Mouse (Mus musculus): Measurements from ENCODE around the gene Prickle1. TPM values are rescaled to one million over a fixed set of nuclear protein-coding genes. Genes with fewer than 3 reads are reported as not detected.

The Prickle1 gene
- polyA plus RNA-seq, 1 experiment = 16.1 TPM

DNA sequence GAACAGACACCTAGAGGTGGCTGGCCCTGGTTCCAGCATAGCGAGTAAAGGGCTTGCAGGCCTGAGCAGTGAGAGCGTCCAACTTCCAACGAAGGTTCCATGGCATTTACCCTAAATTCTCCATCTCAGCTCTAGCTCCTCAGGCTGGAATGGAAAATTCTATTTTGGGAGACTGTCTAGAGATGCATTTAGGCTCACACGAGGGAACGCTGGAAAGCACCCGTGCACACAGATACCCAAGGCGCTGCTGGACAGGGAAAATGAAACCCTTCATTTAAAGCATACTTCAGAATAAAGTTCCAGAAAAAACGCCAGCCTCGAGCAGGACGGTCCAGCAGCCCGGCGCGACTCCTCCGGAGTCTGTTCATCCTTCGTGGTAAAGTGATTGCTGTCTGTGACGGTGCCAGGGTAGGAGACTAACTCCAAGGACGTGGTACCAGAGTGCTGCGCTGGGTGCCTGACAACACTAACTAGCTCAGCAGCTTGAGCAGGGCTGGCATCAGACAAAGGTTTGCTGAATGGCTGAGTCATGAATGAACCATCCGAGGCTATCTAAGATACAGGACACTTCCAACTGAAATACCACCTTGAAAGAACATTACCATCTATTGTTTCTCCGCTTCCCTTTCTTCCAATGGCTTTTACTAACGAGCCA, 57.0 kb downstream of the Prickle1 start:
- Histone ChIP-seq H3K4me3 (replicated peaks; ENCODE audit: insufficient read depth, low read depth, low read length) (no peak overlapping the region), H3K4me1 (ENCODE audit: control insufficient read depth, insufficient read depth, low read length) (no peaks in the 10 kb centered on the region), H3K27me3 (ENCODE audit: control insufficient read depth, insufficient read depth, low read length) (no peaks in the 10 kb centered on the region), H3K27ac (ENCODE audit: insufficient read depth, low read length) (no peak overlapping the region)
- TF ChIP-seq POLR2A (IDR thresholded peaks at IDR 0.05; ENCODE audit: borderline replicate concordance, insufficient read depth, low read length) (no peak), CTCF (IDR thresholded peaks at IDR 0.05; ENCODE audit: borderline replicate concordance, insufficient read depth, low read depth, low read length) (no peak)
- 91% methylated on average over 21 of the region's 21 CpGs for WGBS
- no peak for DNase-seq

DNA sequence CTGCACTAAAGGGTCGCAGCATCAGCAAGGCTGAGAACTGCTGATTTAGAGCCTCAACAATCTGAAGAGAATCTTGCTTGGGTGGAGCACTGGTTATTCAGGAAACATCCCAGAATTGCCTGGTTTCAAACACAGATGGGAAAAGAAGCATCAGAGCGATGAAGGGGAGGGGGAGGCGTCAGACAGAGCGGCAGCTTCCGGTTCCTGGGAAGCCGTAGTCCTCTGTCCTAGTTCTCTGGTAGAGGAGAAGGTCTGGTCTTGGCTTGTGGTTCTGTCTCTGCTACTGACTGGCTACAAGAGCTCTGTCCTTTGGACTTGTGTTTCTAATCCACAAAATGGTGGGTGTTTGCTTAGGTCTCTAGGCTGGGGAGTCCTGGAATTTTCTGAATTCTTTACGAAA, 57.9 kb downstream of the Prickle1 start:
- 94% methylated on average over 7 of the region's 7 CpGs for WGBS
- DNase-seq = no peak
- no peaks in the 10 kb centered on the region for H3K27me3 ChIP-seq (ENCODE audit: control insufficient read depth, insufficient read depth, low read length)
- H3K4me3 ChIP-seq (replicated peaks; ENCODE audit: insufficient read depth, low read depth, low read length) = no peak overlapping the region
- TF ChIP-seq POLR2A (IDR thresholded peaks at IDR 0.05; ENCODE audit: borderline replicate concordance, insufficient read depth, low read length) = no peak
- no peak for TF ChIP-seq CTCF (IDR thresholded peaks at IDR 0.05; ENCODE audit: borderline replicate concordance, insufficient read depth, low read depth, low read length)
- H3K27ac ChIP-seq (ENCODE audit: insufficient read depth, low read length) = no peak overlapping the region
- H3K4me1 ChIP-seq (ENCODE audit: control insufficient read depth, insufficient read depth, low read length) = no peaks in the 10 kb centered on the region

DNA sequence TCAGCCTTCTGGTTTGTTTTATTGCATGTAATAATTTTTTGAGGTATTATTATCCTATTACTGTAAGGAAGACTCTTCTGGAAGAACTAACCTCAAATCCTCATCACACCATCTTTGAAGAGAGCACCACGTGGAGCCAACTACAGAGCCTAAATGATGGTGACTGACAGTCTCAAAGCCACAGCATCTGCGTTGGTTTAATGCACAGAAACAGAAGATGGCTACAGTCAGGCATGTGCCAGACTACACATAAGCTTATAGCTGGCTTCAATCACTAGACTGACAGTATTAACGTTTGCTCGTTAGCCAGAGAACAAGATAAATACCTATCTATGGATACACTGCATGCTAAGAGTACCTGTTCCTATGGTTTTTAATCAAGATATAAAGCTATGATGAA, 59.5 kb downstream of the Prickle1 start:
- Histone ChIP-seq H3K4me1 (ENCODE audit: control insufficient read depth, insufficient read depth, low read length) (no peaks in the 10 kb centered on the region), H3K27me3 (ENCODE audit: control insufficient read depth, insufficient read depth, low read length) (no peaks in the 10 kb centered on the region; the same call in 1 of the 2 replicates), H3K4me3 (replicated peaks; ENCODE audit: insufficient read depth, low read depth, low read length) (no peak overlapping the region), H3K27ac (ENCODE audit: insufficient read depth, low read length) (no peak overlapping the region)
- no peak for DNase-seq
- no peak for TF ChIP-seq CTCF (IDR thresholded peaks at IDR 0.05; ENCODE audit: borderline replicate concordance, insufficient read depth, low read depth, low read length)
- no peak for TF ChIP-seq POLR2A (IDR thresholded peaks at IDR 0.05; ENCODE audit: borderline replicate concordance, insufficient read depth, low read length)
- WGBS = 89% methylated on average over 4 of the region's 4 CpGs

DNA sequence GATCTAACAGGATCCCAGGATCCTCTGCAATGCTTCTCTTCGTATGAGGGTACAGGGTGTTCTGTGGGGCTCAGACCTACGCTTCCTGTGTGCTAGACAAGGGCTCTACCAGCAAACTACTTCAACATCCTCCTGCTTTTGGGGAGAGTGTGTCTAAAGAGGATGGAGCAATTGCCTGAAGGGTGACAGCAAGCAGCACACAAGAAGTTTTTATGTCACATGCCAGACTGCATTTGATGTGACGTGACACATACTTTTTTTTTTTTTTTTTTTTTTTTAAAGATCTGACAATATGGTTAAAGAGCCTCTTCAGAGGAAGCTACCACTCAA, 65.0 kb downstream of the Prickle1 start:
- DNase-seq = no peak
- Histone ChIP-seq H3K4me3 (replicated peaks; ENCODE audit: insufficient read depth, low read depth, low read length) (no peak overlapping the region), H3K27ac (ENCODE audit: insufficient read depth, low read length) (no peak overlapping the region), H3K27me3 (ENCODE audit: control insufficient read depth, insufficient read depth, low read length) (no peaks in the 10 kb centered on the region; the same call in 1 of the 2 replicates), H3K4me1 (ENCODE audit: control insufficient read depth, insufficient read depth, low read length) (no peaks in the 10 kb centered on the region)
- 90% methylated on average over 3 of the region's 3 CpGs for WGBS
- no peak for TF ChIP-seq POLR2A (IDR thresholded peaks at IDR 0.05; ENCODE audit: borderline replicate concordance, insufficient read depth, low read length)
- no peak for TF ChIP-seq CTCF (IDR thresholded peaks at IDR 0.05; ENCODE audit: borderline replicate concordance, insufficient read depth, low read depth, low read length)

DNA sequence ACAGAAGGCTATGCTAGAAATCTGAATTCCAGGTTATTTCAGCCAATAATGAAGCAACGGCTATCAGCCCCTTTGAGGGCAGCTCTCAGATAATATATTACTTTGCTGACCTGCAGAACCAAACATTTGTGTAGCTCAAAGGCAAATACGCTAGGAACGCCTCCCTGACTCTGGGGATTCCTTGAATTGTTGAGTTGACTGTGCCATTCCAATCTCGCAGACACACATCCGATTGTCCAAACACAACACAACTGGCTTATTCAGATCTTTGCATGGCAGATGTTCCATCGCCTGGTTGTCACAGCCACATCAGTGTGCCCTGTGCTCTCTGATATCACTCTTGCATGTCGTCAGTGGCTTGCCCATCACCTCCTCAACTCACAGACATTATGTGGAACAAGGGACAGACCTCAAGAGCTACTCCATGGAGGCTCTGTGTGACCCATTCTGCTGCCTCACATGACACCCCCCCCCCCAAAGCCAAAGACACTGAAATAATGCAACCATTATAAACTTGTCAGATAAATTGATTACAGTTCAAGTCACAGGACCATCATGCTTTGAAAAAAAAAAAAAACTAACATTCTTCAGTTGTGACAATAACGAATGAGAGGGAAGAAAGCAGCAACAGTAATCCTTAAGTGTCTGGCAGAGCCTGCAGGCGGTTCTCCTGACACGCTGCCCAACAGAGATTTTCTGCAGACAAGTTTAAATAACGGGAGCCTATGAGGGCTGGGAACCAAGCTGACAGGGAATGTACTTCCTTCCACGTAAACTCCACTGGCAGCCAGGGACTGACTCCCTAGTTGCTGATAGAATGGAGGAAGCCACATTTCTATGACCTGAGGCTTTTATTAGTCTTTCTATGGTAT, 65.6 kb downstream of the Prickle1 start:
- Histone ChIP-seq H3K27ac (ENCODE audit: insufficient read depth, low read length) (no peak overlapping the region), H3K4me1 (ENCODE audit: control insufficient read depth, insufficient read depth, low read length) (no peaks in the 10 kb centered on the region), H3K4me3 (replicated peaks; ENCODE audit: insufficient read depth, low read depth, low read length) (no peak overlapping the region), H3K27me3 (ENCODE audit: control insufficient read depth, insufficient read depth, low read length) (no peaks in the 10 kb centered on the region; the same call in 1 of the 2 replicates)
- TF ChIP-seq CTCF (IDR thresholded peaks at IDR 0.05; ENCODE audit: borderline replicate concordance, insufficient read depth, low read depth, low read length) (no peak), POLR2A (IDR thresholded peaks at IDR 0.05; ENCODE audit: borderline replicate concordance, insufficient read depth, low read length) (no peak)
- DNase-seq = no peak
- 75% methylated on average over 12 of the region's 12 CpGs for WGBS

DNA sequence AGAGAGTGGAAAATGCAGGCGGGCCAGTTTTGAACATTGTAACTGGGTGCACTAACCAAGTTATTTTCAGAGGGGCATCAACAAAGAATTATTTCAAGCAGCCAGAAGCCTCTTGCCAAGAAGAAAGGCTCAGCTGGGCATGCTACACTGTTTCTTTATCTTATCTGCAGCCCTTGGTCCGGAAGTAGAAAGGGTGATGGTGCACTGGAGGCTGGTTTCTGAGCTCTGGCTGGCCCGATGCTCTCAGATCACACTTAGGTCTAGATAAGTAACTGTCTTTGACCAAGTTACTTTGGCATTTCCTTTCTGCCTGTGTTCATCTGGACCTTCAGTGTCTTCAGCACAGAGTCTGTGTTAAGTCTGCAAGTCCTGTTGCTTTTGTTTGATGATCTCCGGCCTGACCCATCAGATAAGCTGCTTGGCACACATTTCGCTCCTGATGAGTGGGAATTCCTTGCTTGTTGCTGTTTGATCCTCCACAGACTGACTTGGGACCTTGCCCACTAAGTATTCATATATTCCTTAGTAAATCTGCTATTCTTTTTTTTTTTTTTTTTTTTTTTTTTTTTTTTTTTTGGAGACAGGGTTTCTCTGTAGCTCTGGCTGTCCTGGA, 70.3 kb downstream of the Prickle1 start:
- no peak overlapping the region for H3K27ac ChIP-seq (ENCODE audit: insufficient read depth, low read length)
- 89% methylated on average over 5 of the region's 5 CpGs for WGBS
- TF ChIP-seq CTCF (IDR thresholded peaks at IDR 0.05; ENCODE audit: borderline replicate concordance, insufficient read depth, low read depth, low read length) (no peak), POLR2A (IDR thresholded peaks at IDR 0.05; ENCODE audit: borderline replicate concordance, insufficient read depth, low read length) (no peak)
- no peaks in the 10 kb centered on the region for H3K4me1 ChIP-seq (ENCODE audit: control insufficient read depth, insufficient read depth, low read length)
- no peak for DNase-seq
- no peaks in the 10 kb centered on the region for H3K27me3 ChIP-seq (ENCODE audit: control insufficient read depth, insufficient read depth, low read length)
- H3K4me3 ChIP-seq (replicated peaks; ENCODE audit: insufficient read depth, low read depth, low read length) = no peak overlapping the region

DNA sequence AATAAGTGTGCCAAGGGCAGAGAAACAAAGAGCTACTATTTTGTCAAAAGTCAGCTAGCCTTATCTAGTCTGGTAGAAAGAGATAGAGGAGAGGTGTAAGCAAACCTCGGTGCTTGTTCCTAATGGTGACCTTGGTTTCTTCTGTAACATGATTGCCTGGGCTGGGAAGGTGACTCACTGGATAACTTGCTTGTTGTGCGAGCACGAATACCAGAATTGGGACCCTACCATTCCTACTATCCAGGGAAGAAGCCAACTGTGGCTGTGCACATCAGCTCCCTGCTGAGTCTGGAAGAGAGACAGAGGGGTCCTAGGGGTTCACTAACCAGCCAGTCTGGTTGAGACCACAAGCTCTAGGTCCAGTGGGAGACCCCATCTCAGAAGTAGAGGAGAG, 73.9 kb downstream of the Prickle1 start:
- Histone ChIP-seq H3K27ac (ENCODE audit: insufficient read depth, low read length) (no peak overlapping the region), H3K27me3 (ENCODE audit: control insufficient read depth, insufficient read depth, low read length) (no peaks in the 10 kb centered on the region), H3K4me1 (ENCODE audit: control insufficient read depth, insufficient read depth, low read length) (no peaks in the 10 kb centered on the region), H3K4me3 (replicated peaks; ENCODE audit: insufficient read depth, low read depth, low read length) (no peak overlapping the region)
- 75% methylated on average over 3 of the region's 3 CpGs for WGBS
- DNase-seq = no peak
- TF ChIP-seq POLR2A (IDR thresholded peaks at IDR 0.05; ENCODE audit: borderline replicate concordance, insufficient read depth, low read length) (no peak), CTCF (IDR thresholded peaks at IDR 0.05; ENCODE audit: borderline replicate concordance, insufficient read depth, low read depth, low read length) (no peak)

Data from cerebellum, adult 2 months (tissue).